8 mouse cellular contexts compared by ENCODE assay signal in the genomic region with DNA sequence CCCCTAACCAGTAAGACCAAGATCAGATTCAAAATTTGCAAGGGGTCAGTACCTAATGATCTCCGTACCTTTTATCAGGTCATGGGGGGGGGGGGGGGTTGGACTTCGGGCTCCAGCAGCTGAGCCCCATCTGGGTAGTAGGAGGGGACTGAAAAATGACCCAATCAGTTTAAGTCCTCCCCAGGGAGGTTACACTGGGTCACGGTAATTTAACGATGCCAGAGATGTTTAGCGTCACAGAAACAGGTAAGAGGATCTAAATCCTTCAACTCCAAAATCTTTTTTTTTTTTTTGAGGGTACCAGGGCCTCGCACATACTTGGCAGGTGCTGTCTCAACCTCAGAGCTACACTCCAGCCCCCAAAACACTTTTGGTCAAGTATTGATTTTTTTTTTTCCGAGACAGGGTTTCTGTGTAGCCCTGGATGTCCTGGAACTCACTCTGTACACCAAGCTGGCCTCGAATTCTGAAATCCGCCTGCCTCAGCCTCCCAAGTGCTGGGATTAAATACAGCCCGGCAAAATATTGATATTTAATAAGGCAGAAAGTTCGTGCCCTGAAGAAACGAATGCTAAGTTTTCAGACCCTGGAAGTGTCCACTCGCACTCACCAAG. TPM values are rescaled to one million over a fixed set of nuclear protein-coding genes. Genes with fewer than 3 reads are reported as not detected.
DNase-seq lines count a peak whose midpoint lies in the region; ATAC-seq lines count a peak whose summit lies in the region.

No protein-coding gene starts in this region.

- H3K27me3 ChIP-seq in limb, embryonic 13.5 days = no peaks in the 10 kb centered on the region
- no peaks in the 10 kb centered on the region for H3K27me3 ChIP-seq in stomach, embryonic 14.5 days (ENCODE audit: control insufficient read depth, insufficient read depth, low read length)

- peak overlapping the region; percentile 93 for H3K4me3 ChIP-seq in limb, embryonic 13.5 days
- H3K4me3 ChIP-seq in stomach, embryonic 14.5 days (ENCODE audit: low read depth, low read length) = peak overlapping the region; percentile 77

- H3K4me2 ChIP-seq in limb, embryonic 13.5 days (replicated peaks) = peak overlapping the region; percentile 68
- peak overlapping the region; percentile 47 for H3K4me2 ChIP-seq in stomach, embryonic 14.5 days (replicated peaks; ENCODE audit: low read depth, low read length)

- H3K36me3 ChIP-seq in limb, embryonic 13.5 days = peaks cover 19% of the 10 kb centered on the region
- peaks cover 13% of the 10 kb centered on the region for H3K36me3 ChIP-seq in stomach, embryonic 14.5 days (ENCODE audit: control insufficient read depth, insufficient read depth, low read length)

- peak overlapping the region; percentile 59 for H3K9ac ChIP-seq in limb, embryonic 13.5 days
- H3K9ac ChIP-seq in stomach, embryonic 14.5 days (replicated peaks; ENCODE audit: low read depth, low read length) = no peak overlapping the region

- no peak for ATAC-seq in CD4-positive, CD25-positive, alpha-beta regulatory T cell, adult 4 months
- no peak for ATAC-seq in limb, embryonic 13.5 days (ENCODE audit: low FRiP score, low read depth)
- ATAC-seq in stomach, embryonic 14.5 days (ENCODE audit: insufficient number of reproducible peaks, insufficient read depth, low FRiP score, low read depth) = peak; percentile 8; the same call in 1 of the 2 replicates

- H3K4me1 ChIP-seq in limb, embryonic 13.5 days = peaks cover 25% of the 10 kb centered on the region
- H3K4me1 ChIP-seq in stomach, embryonic 14.5 days (ENCODE audit: control insufficient read depth, insufficient read depth, low read length) = peaks cover 17% of the 10 kb centered on the region

- no peaks in the 10 kb centered on the region for H3K9me3 ChIP-seq in limb, embryonic 13.5 days
- H3K9me3 ChIP-seq in stomach, embryonic 14.5 days (ENCODE audit: control insufficient read depth, low read depth, low read length) = no peaks in the 10 kb centered on the region

- H3K27ac ChIP-seq in limb, embryonic 13.5 days = no peak overlapping the region
- no peak overlapping the region for H3K27ac ChIP-seq in stomach, embryonic 14.5 days (ENCODE audit: low read length)

- WGBS in limb, embryonic 13.5 days = 23% methylated on average over 13 of the region's 13 CpGs
- WGBS in stomach, embryonic 14.5 days = 26% methylated on average over 13 of the region's 13 CpGs

- peak; percentile 11 for DNase-seq in CD4-positive, CD25-positive, alpha-beta regulatory T cell, adult 2 months (ENCODE audit: low read depth, low spot score)
- peak; percentile 15 for DNase-seq in retina, embryonic 14.5 days (ENCODE audit: low spot score)
- DNase-seq in retina, postnatal 1 day = no peak
- DNase-seq in frontal cortex, adult 2 months (ENCODE audit: extremely low spot score in 1 of 2, low spot score in 1 of 2) = no peak
- DNase-seq in urinary bladder, postnatal 14 days (ENCODE audit: low spot score) = no peak

RNA-seq across cellular contexts. Expression of gene Zc3h18, which starts 0.6 kb away (rescaled TPM):
- polyA plus RNA-seq in CD4-positive, CD25-positive, alpha-beta regulatory T cell, adult 4 months (2017; shearing (Covaris generic)) = 10 to 100 TPM; 12.1 to 12.7 TPM
- polyA plus RNA-seq in limb, embryonic 13.5 days (2015; fragmentation: Nextera tagmentation; extraction: Ambion mirVana) = 59.2 and 59.9 TPM in 2 replicates
- 30.5 and 34.8 TPM in 2 replicates for polyA plus RNA-seq in stomach, embryonic 14.5 days (2014; fragmentation: Nextera tagmentation; extraction: Ambion mirVana)
- polyA plus RNA-seq in frontal cortex, adult 2 months (2012; rRNA removed) = 35.1 and 36.1 TPM in 2 replicates

RNA-seq across cellular contexts. Expression of gene Trhr2, which starts 15.3 kb away (rescaled TPM):
- polyA plus RNA-seq in CD4-positive, CD25-positive, alpha-beta regulatory T cell, adult 4 months (2017; shearing (Covaris generic)) = not detected
- 0.14 and 0.38 TPM in 2 replicates for polyA plus RNA-seq in limb, embryonic 13.5 days (2015; fragmentation: Nextera tagmentation; extraction: Ambion mirVana)
- polyA plus RNA-seq in stomach, embryonic 14.5 days (2014; fragmentation: Nextera tagmentation; extraction: Ambion mirVana) = not detected in 2 replicates
- polyA plus RNA-seq in frontal cortex, adult 2 months (2012; rRNA removed) = 4.8 TPM in 2 replicates

RNA-seq across cellular contexts. Expression of gene Il17c, which starts 46.0 kb away (rescaled TPM):
- polyA plus RNA-seq in CD4-positive, CD25-positive, alpha-beta regulatory T cell, adult 4 months (2017; shearing (Covaris generic)) = under 1 TPM in 1 of 2 experiments, not detected in 1; 0.77 TPM
- not detected in 2 replicates for polyA plus RNA-seq in limb, embryonic 13.5 days (2015; fragmentation: Nextera tagmentation; extraction: Ambion mirVana)
- 0.36 TPM in 1 of 2 replicates, not detected in the other for polyA plus RNA-seq in stomach, embryonic 14.5 days (2014; fragmentation: Nextera tagmentation; extraction: Ambion mirVana)
- 0.46 and 1.0 TPM in 2 replicates for polyA plus RNA-seq in frontal cortex, adult 2 months (2012; rRNA removed)

RNA-seq across cellular contexts. Expression of gene Cyba, which starts 56.9 kb away (rescaled TPM):
- polyA plus RNA-seq in CD4-positive, CD25-positive, alpha-beta regulatory T cell, adult 4 months (2017; shearing (Covaris generic)) = 100 to 1,000 TPM; 801 to 968 TPM
- polyA plus RNA-seq in limb, embryonic 13.5 days (2015; fragmentation: Nextera tagmentation; extraction: Ambion mirVana) = 139 and 144 TPM in 2 replicates
- polyA plus RNA-seq in stomach, embryonic 14.5 days (2014; fragmentation: Nextera tagmentation; extraction: Ambion mirVana) = 202 and 217 TPM in 2 replicates
- 19.4 and 21.5 TPM in 2 replicates for polyA plus RNA-seq in frontal cortex, adult 2 months (2012; rRNA removed)

Comparison
In these comparisons a context has a peak if more than half of its experiments do, and no peak if none do; other contexts are left out.
1. DNase-seq: peak in CD4-positive, CD25-positive, alpha-beta regulatory T cell, adult 2 months (single experiment) and retina, embryonic 14.5 days (single experiment); none in retina, postnatal 1 day (single experiment), frontal cortex, adult 2 months (0 of 2) and urinary bladder, postnatal 14 days (single experiment).